Mouse (Mus musculus) ES-E14 (cell line): ENCODE measurements at regions not wholly inside any gene's neighbourhood (a gene's known extent, or its start where the extent isn't known, plus 50 kb on each side); places are given as distances from the start of the nearest gene placed in this dataset.

Experiments
- DNase-seq: peaks from one replicate; pipeline ENCODE4 v3.0.0-alpha.2; 2013; ENCODE audit warnings: low read depth, low spot score
- H3K27ac ChIP-seq: 2 replicates; pipeline ENCODE4 v1.5.1; 2012; ENCODE audit warnings: low read depth, mild to moderate bottlenecking, low read length, moderate library complexity, mixed read lengths; ENCODE audit not compliant: poor library complexity, insufficient read depth, severe bottlenecking
- H3K36me3 ChIP-seq: 2 replicates; pipeline ENCODE4 v1.6.1; 2012; ENCODE audit warnings: mild to moderate bottlenecking, low read length, moderate library complexity, mixed read lengths; ENCODE audit not compliant: control insufficient read depth, poor library complexity, insufficient read depth, severe bottlenecking
- H3K4me1 ChIP-seq, 2 experiments: fragments of 150-350 bp in 1 of 2; sonication (generic) in 1 of 2; 2 replicates each; pipeline ENCODE4 v1.6.1; 2012; ENCODE audit warnings: low read length in 2 of 2, mild to moderate bottlenecking in 1 of 2, mixed read lengths in 1 of 2; ENCODE audit not compliant: control insufficient read depth in 2 of 2, insufficient read depth in 2 of 2, poor library complexity in 1 of 2
- H3K4me3 ChIP-seq, 2 experiments: fragments of 150-350 bp in 1 of 2; sonication (generic) in 1 of 2; 2 replicates each; pipeline ENCODE4 v1.5.1; 2012; ENCODE audit warnings: low read length in 2 of 2, low read depth in 1 of 2, mild to moderate bottlenecking in 1 of 2, mixed read lengths in 1 of 2; ENCODE audit not compliant: insufficient read depth in 1 of 2, poor library complexity in 1 of 2, severe bottlenecking in 1 of 2
- H3K9ac ChIP-seq: 2 replicates; pipeline ENCODE4 v1.6.1; 2012; ENCODE audit warnings: low read depth, mild to moderate bottlenecking, low read length, mixed read lengths; ENCODE audit not compliant: poor library complexity, insufficient read depth, severe bottlenecking
- H3K9me3 ChIP-seq: fragments of 150-350 bp; sonication (generic); 2 replicates; pipeline ENCODE4 v1.6.1; 2012; ENCODE audit warnings: low read depth, mild to moderate bottlenecking, low read length; ENCODE audit not compliant: control insufficient read depth, insufficient read depth
- CHD2 ChIP-seq: IDR thresholded peaks from 2 replicates; pipeline ENCODE4 v1.6.1; 2014; ENCODE audit warnings: mild to moderate bottlenecking, low read depth, low read length, inconsistent platforms
- HCFC1 ChIP-seq: IDR thresholded peaks from 2 replicates; pipeline ENCODE4 v1.6.1; 2012; ENCODE audit warnings: low read length, inconsistent platforms, borderline replicate concordance; ENCODE audit not compliant: insufficient read depth
- MAFK ChIP-seq: IDR thresholded peaks from 2 replicates; pipeline ENCODE4 v1.6.1; 2014; ENCODE audit warnings: mild to moderate bottlenecking, low read depth, low read length, inconsistent platforms; ENCODE audit not compliant: insufficient read depth
- ZC3H11A ChIP-seq: IDR thresholded peaks from 2 replicates; pipeline ENCODE4 v1.6.1; 2012; ENCODE audit warnings: low read depth, mild to moderate bottlenecking, inconsistent platforms, low read length, borderline replicate concordance
- ZNF384 ChIP-seq: IDR thresholded peaks from 2 replicates; pipeline ENCODE4 v1.6.1; 2012; ENCODE audit warnings: low read depth, low read length, inconsistent platforms
- in situ Hi-C, 2 experiments: fragments of 600-800 bp; cut with MboI; formaldehyde crosslinking; loops; one replicate each; pipeline ENCODE4 v1.15.1; 2025; ENCODE audit warnings: low sequenced_read_pairs in 2 of 2, inconsistent platforms in 1 of 2; ENCODE audit not compliant: unreplicated experiment in 2 of 2

DNA sequence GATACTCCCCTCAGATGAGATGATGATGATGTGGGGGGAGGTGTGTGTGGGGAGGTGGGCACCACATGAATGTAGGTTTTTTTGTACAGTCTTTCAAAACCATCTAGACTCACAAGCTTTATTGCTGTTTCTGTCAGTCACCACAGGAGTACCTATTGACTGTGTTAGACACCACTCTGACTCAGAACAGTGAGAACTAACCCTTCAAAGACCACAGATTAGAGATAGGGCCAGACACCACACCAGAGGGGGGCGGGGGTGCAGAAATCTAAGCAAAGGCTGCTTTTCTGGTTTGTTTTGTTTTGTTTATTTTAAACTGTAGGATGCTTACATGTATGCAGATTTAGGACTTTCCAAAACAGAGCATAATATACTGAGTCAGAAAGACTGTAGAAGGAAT lies 1594.0 kb downstream of the 4930444P10Rik start:
- Histone ChIP-seq H3K9ac (no peak overlapping the region), H3K36me3 (no peaks in the 10 kb centered on the region), H3K27ac (no peak overlapping the region), H3K4me3 (no peak overlapping the region), H3K9me3 (no peaks in the 10 kb centered on the region), H3K4me1 (no peaks in the 10 kb centered on the region)
- DNase-seq, result no peak
- no peak for TF ChIP-seq ZNF384
- TF ChIP-seq HCFC1, result no peak
- no peak for TF ChIP-seq MAFK
- in situ Hi-C loops, result no loop called here

DNA sequence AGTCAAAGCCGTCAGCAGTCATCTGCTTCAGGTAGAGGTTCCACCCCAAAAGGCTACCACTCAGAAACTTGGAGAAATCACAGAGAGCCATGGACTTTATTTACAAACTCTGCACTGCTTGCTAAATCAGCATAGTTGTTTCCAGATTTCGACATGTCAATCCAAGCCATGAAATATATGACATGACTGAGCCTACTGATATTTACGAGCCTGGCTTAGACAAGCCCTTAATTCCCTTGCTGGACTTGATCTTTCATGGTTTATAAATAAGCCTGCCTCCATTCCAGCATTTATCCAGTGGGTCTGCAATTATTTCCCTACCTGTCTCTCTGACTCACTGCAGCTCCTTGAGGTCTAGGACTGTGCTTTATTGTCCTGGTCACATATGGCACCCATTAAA lies 1603.1 kb downstream of the 4930444P10Rik start:
- H3K36me3 ChIP-seq, result no peaks in the 10 kb centered on the region
- no peaks in the 10 kb centered on the region for H3K9me3 ChIP-seq
- H3K9ac ChIP-seq, result no peak overlapping the region
- in situ Hi-C loops, result no loop called here
- H3K27ac ChIP-seq, result no peak overlapping the region
- DNase-seq, result no peak
- H3K4me1 ChIP-seq, result no peaks in the 10 kb centered on the region
- no peak overlapping the region for H3K4me3 ChIP-seq
- TF ChIP-seq ZC3H11A (no peak), CHD2 (no peak), ZNF384 (no peak), MAFK (no peak), HCFC1 (no peak)

DNA sequence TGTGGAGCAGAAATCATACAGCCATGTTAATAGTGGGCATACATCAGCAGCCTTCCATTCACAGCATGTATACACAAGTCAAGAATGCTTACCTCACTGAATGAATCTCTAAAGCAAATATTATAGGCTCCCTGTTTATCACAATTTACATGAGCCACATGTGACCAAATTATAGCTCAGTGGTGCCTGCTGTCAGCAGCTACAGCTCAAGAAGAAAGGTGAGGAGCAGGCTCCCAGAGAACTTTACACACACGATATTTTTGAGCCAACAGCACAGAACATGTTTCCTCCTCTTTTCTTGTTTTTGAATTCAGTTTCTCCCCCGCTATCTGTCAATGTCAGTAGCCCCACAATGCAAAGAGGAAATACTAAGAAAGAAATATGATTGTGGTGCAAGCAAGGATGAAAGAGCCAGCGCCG lies 1605.4 kb downstream of the 4930444P10Rik start:
- H3K27ac ChIP-seq, result no peak overlapping the region
- no peak overlapping the region for H3K9ac ChIP-seq
- H3K4me3 ChIP-seq, result no peak overlapping the region
- no peaks in the 10 kb centered on the region for H3K36me3 ChIP-seq
- no peak for DNase-seq
- no peak for TF ChIP-seq HCFC1
- TF ChIP-seq CHD2, result no peak
- no peak for TF ChIP-seq ZC3H11A
- TF ChIP-seq MAFK, result no peak
- no peak for TF ChIP-seq ZNF384
- H3K4me1 ChIP-seq, result no peaks in the 10 kb centered on the region
- in situ Hi-C loops, result no loop called here
- H3K9me3 ChIP-seq, result no peaks in the 10 kb centered on the region

DNA sequence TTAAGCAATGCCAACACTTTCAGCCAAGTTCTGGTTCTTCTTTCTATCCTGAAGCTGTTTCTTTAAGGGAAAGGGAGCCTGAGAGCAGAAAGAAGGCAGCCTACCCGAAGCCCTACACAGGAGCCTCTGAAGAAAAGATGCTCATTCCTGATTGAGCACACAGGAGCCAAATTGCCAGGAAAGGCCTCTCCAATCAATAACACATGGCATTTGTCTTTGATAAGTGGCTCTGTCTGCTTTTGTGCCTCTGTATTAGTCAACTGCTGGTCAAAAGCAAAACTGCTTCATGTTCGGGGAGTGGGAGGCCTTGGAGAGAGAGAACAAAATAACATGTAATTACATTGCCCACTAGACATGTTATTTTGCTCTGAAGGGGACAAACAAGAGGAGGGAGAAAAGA lies 1607.4 kb downstream of the 4930444P10Rik start:
- H3K9me3 ChIP-seq, result no peaks in the 10 kb centered on the region
- no peak for DNase-seq
- no peak overlapping the region for H3K27ac ChIP-seq
- no peaks in the 10 kb centered on the region for H3K36me3 ChIP-seq
- TF ChIP-seq ZC3H11A, result no peak
- no peak for TF ChIP-seq CHD2
- no peak for TF ChIP-seq HCFC1
- no peak for TF ChIP-seq ZNF384
- no peak for TF ChIP-seq MAFK
- no peak overlapping the region for H3K4me3 ChIP-seq
- in situ Hi-C loops, result no loop called here
- H3K9ac ChIP-seq, result no peak overlapping the region
- H3K4me1 ChIP-seq, result no peaks in the 10 kb centered on the region

DNA sequence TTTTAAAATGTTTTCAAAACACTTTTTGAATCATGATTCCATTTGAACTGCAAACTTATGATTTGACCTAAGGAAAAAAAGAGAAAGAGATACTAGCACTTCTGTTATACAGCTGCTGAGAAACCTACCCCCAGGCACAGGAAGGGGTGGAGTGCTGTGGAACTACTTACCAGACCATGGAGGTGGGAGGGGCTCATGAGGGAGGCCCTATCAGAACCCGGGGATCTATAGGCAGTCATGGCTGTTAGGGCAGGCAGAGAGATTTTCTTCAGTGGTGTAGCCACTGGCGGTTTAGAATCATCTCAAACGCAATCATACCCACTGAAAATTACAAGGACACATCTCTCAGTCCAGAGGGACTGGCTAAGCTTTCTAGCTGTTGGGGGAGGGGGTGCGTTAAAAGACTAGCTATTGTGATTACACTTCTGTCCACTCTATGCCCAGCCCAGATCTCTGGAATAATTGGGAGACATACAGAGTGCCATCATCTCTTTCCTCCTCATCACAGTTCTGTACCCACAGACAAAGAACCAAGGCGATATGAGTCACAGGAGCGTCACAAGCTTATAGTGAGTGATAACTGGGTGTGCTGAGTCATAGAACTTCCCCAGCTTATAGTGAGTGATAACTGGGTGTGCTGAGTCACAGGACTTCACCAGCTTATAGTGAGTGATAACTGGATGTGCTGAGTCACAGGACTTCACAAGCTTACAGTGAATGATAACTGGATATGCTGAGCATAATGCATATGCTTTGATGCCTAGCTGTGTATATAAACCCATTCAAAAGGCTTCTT lies 1608.8 kb downstream of the 4930444P10Rik start:
- TF ChIP-seq MAFK (no peak), CHD2 (no peak), ZC3H11A (no peak), ZNF384 (no peak), HCFC1 (no peak)
- H3K9me3 ChIP-seq, result no peaks in the 10 kb centered on the region
- no peaks in the 10 kb centered on the region for H3K4me1 ChIP-seq
- no peak overlapping the region for H3K9ac ChIP-seq
- H3K36me3 ChIP-seq, result no peaks in the 10 kb centered on the region
- no peak overlapping the region for H3K27ac ChIP-seq
- no peak overlapping the region for H3K4me3 ChIP-seq
- in situ Hi-C loops, result no loop called here
- DNase-seq, result no peak
